Comparison of ENCODE assay signal across 8 mouse cellular contexts in the genomic region with DNA sequence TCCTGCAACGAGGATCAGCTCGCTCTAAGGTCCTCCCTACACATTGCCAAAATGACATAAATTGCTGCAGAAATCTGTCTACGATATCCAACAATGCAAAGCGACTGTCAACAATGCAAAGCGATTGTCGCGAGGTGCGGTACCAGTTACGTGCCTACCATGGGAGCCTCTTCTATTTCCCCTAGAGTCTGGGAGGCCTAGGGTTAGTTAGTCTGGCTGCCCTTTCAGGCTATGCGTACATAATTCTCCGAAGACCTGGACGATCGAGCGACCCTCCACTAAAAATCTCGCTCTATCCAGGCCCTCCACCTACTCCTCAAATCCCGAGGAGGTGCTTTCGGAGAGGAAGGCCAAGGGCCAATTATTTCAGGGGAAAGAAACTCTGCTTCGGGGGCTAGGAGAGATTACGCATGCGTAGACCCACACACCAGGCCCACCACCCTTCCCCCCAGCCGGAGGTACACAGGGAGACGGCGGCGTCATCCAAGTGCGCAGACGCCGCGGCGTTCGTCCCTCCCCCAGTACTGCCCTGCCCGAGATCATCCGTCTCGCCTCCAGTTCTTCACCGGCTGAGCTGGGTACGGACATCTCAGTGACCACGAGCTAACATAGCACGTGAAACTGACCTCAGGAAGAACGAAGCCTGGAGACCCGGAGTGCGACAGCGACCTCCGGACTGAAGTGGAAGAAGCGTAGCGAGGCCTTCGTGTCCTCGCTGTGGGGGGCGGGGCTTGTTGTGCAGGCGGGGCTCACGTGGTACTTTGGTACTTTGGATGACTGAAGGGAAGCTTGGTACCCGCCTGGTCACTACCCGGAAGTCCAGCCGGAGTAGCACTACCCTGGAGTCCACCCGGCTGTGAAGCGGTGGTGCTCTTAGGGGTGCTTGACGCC. TPM values are rescaled to one million over a fixed set of nuclear protein-coding genes. Genes with fewer than 3 reads are reported as not detected.
DNase-seq lines count a peak whose midpoint lies in the region; ATAC-seq lines count a peak whose summit lies in the region.

TSS of gene Rnh1 (minus strand) at position 742 of the 891 bp plus-strand sequence.

- H3K36me3 ChIP-seq in hindbrain, embryonic 15.5 days: no peaks in the 10 kb centered on the region

- peak within 1 kb of the TSS; percentile 53 for H3K9ac ChIP-seq in hindbrain, embryonic 15.5 days

- H3K27ac ChIP-seq in hindbrain, embryonic 15.5 days (replicated peaks): peak within 1 kb of the TSS; percentile 93

- peaks cover 31% of the 10 kb centered on the region for H3K4me1 ChIP-seq in hindbrain, embryonic 15.5 days (replicated peaks)

- H3K27me3 ChIP-seq in hindbrain, embryonic 15.5 days: no peaks in the 10 kb centered on the region

- ATAC-seq in hindbrain, embryonic 15.5 days (ENCODE audit: low FRiP score, low read depth): peak; percentile 98

- 2% methylated on average over 55 of the region's 55 CpGs for WGBS in hindbrain, embryonic 15.5 days

- no peaks in the 10 kb centered on the region for H3K9me3 ChIP-seq in hindbrain, embryonic 15.5 days

- peak; percentile 96 for DNase-seq in R1 (ENCODE audit: low read depth, low spot score)
- peak; percentile 92 to 94 for DNase-seq in cerebellum, postnatal 25 days
- DNase-seq in frontal cortex, postnatal 36 days (ENCODE audit: low spot score in 2 of 2): peak; percentile 93 to 94
- DNase-seq in left cerebral cortex, adult 11 months (ENCODE audit: low spot score): peak; percentile 91
- DNase-seq in lung, postnatal 4 days: peak; percentile 92 to 94
- peak; percentile 88 for DNase-seq in retina, postnatal 7 days (ENCODE audit: low read depth, low spot score)
- DNase-seq in urinary bladder, adult 2 months (ENCODE audit: low spot score): peak; percentile 79

- H3K4me2 ChIP-seq in hindbrain, embryonic 15.5 days: peak within 1 kb of the TSS; percentile 69

- peak within 1 kb of the TSS; percentile 50 for H3K4me3 ChIP-seq in hindbrain, embryonic 15.5 days

RNA-seq across cellular contexts. Expression of gene Rnh1, which starts in this region (rescaled TPM):
- polyA plus RNA-seq in hindbrain, embryonic 15.5 days (2015; fragmentation: Nextera tagmentation; extraction: Ambion mirVana): 49.5 and 53.2 TPM in 2 replicates
- 126 and 135 TPM in 2 replicates for polyA plus RNA-seq in urinary bladder, adult 2 months (2012; rRNA removed)

Comparison
In these comparisons a context has a peak if more than half of its experiments do, and no peak if none do; other contexts are left out.
1. Peak in every context shown above with its lines: DNase-seq, ATAC-seq, H3K4me3 ChIP-seq and H3K27ac ChIP-seq.